Mouse (Mus musculus) adipocyte (in vitro differentiated cells): Measurements from ENCODE around the gene Gm49425.
A peak's percentile ranks its signal among the peaks of the same experiment; 100 is the strongest.
"Not testable (repeated sequence)": the region's sequence is repeated elsewhere in the genome, so short reads cannot be mapped to it uniquely, and the experiment has no call there.

Source experiments
- DNase-seq: peaks from one replicate; pipeline ENCODE4 v3.0.0-alpha.2; 2016; ENCODE audit warnings: low spot score

Gm49425 gene

GRCm38 (mm10) chr15:101517161-101517560 is at the start of gene Gm49425:
Gm49425 (minus strand) TSS chr15:101517261.
- not testable (repeated sequence) for DNase-seq

- DNase-seq: no peak
Measured at GRCm38 (mm10) chr15:101562850-101563249, 45.8 kb upstream of the Gm49425 start, which contains the start of gene Krt90. Krt90 (minus strand) TSS chr15:101562950.

- no peak for DNase-seq
Measured at GRCm38 (mm10) chr15:101558034-101558646, 41.1 kb upstream of the Gm49425 start.

GRCm38 (mm10) chr15:101553169-101553568 is 36.1 kb upstream of the Gm49425 start:
- DNase-seq: no peak

GRCm38 (mm10) chr15:101552188-101552587 is 35.1 kb upstream of the Gm49425 start:
- DNase-seq: no peak

GRCm38 (mm10) chr15:101550567-101550966 is 33.5 kb upstream of the Gm49425 start, which contains the start of gene Krt82:
Krt82 (minus strand) TSS chr15:101550667.
- no peak for DNase-seq

- no peak for DNase-seq
Measured at GRCm38 (mm10) chr15:101544478-101544877, 27.4 kb upstream of the Gm49425 start.

GRCm38 (mm10) chr15:101542543-101542942 is 25.5 kb upstream of the Gm49425 start:
- DNase-seq: no peak

GRCm38 (mm10) chr15:101538580-101538900 is 21.5 kb upstream of the Gm49425 start:
- no peak for DNase-seq

GRCm38 (mm10) chr15:101537864-101538579 is 21.0 kb upstream of the Gm49425 start:
- no peak for DNase-seq

- DNase-seq: no peak
Measured at GRCm38 (mm10) chr15:101536054-101536850, 19.2 kb upstream of the Gm49425 start.

- no peak for DNase-seq
Measured at GRCm38 (mm10) chr15:101532720-101533119, 15.7 kb upstream of the Gm49425 start, which contains the start of gene Krt84. Krt84 (minus strand) TSS chr15:101532820.

- no peak for DNase-seq
Measured at GRCm38 (mm10) chr15:101522556-101523232, 5.6 kb upstream of the Gm49425 start.

- peak; percentile 88 for DNase-seq
Measured at GRCm38 (mm10) chr15:101519792-101520191, 2.7 kb upstream of the Gm49425 start.

- DNase-seq: no peak
Measured at GRCm38 (mm10) chr15:101508247-101508646, 8.8 kb downstream of the Gm49425 start.

GRCm38 (mm10) chr15:101506896-101507758 is 9.9 kb downstream of the Gm49425 start:
- no peak for DNase-seq

GRCm38 (mm10) chr15:101497181-101497580 is 19.9 kb downstream of the Gm49425 start:
- peak; percentile 78 for DNase-seq

GRCm38 (mm10) chr15:101495266-101495665 is 21.8 kb downstream of the Gm49425 start:
- DNase-seq: no peak

GRCm38 (mm10) chr15:101494203-101494602 is 22.9 kb downstream of the Gm49425 start:
- no peak for DNase-seq

- no peak for DNase-seq
Measured at GRCm38 (mm10) chr15:101493713-101494112, 23.3 kb downstream of the Gm49425 start.

- DNase-seq: no peak
Measured at GRCm38 (mm10) chr15:101492718-101493117, 24.3 kb downstream of the Gm49425 start.
